Mouse (Mus musculus): ENCODE measurements around the gene Nudt14.

GRCm38 (mm10) chr12:112940238-112940637, 1.7 kb downstream of the Nudt14 start:
- no peak for TF ChIP-seq POLR2AphosphoS5 (IDR thresholded peaks at IDR 0.05; ENCODE audit: insufficient replicate concordance, low read depth, low read length)
- no peak for TF ChIP-seq CTCF (IDR thresholded peaks at IDR 0.05; ENCODE audit: low read depth, low read length)
- TF ChIP-seq GATA1 (IDR thresholded peaks at IDR 0.05; ENCODE audit: borderline replicate concordance, low read length) = no peak
- TF ChIP-seq TAL1 (conservative IDR thresholded peaks at IDR 0.05; ENCODE audit: low read depth, low read length) = no peak

All from G1E (cell line).